Mouse (Mus musculus): ENCODE results near the gene Stxbp2. TPM values are rescaled to one million over a fixed set of nuclear protein-coding genes. Genes with fewer than 3 reads are reported as not detected.

Gene Stxbp2
- polyA plus RNA-seq (2012; rRNA removed) = 171 and 235 TPM in 2 replicates

DNA sequence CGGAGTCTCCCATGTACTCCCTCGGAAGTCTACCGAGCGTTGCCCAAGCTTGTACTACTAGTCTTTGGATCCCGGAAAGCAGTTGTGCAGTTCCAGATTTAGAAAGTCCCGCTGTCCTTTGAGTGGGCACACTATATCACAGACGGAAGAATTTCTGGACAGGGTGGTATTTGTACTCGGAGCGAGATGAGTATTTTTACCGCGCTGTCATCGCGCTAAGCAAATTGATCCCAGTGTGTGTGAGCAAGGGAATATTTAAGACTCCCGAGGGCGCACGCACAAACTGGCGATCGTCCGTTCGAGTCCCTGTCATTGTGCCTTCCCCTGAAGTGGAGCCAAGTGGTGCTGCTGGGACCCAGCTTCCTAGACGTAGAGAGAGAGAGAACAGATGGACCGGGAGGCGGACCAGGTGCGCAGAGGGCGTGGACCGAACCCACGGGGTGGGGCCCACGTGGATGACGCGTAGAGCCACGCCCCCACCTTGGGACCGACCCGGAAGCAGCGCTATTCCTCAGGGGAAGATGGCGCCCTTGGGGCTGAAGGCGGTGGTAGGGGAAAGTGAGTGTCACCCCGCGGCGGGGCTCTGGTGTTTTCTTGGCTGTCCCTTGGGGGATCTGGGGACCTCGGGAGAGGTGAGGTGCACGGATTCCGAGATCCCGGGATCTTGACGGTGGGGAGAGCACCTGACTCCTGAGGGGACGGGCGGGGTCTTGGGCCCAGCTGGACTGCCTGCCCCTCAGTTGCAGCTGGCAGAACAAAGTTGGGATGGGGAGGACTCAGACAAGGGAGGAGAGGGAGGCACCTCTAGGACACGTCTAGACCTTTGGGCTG, at the start of gene Stxbp2:
Gene Stxbp2, plus strand, starts transcription at position 309 of the 831 bp plus-strand sequence.

DNA sequence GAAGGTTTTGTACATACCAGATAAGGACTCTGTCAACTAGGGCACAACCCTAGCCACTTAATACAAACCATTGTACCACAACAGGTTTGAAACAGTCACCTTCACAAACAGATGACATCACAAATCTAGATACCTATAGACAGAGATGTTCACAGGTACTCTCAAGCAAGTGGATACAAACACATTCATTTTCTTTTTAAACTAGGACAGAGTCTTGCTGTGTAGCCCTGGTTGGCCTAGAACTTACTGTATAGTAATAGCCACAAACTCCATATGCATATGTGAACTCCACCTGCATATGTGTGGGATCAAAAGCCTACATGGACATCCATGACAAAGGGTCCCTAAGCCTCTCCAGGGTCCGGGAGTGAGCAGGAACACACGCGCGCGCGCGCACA, 43.8 kb upstream of the Stxbp2 start, which contains the start of gene Camsap3:
Gene Camsap3, plus strand, starts transcription at position 301 of the 398 bp plus-strand sequence.

GRCm38 (mm10) chr8:3621199-3621970, 9.4 kb upstream of the Stxbp2 start, which contains the start of the genes Xab2 and Pet100:
Gene Xab2 (minus strand): TSS chr8:3621316.
Gene Pet100 (plus strand): TSS chr8:3621548.

DNA sequence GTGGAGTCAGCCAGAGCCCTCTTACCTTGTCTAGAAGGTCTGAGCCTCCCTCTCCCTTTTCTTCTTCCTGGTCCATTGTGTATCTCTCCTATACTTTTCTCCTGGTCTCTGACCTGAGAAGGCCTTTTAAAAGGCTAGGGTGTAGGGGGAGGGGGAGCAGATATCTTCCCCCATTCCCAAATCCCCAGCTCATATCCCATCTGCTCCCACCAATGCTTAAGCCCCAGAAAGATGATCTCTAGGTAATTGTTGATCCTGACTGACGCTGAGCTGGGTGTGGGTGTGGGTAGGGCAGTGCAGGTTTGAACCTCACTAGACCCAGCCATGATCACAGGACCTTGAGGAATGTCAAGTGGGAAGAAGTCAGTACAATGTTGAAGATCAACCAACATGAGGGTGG, 5.3 kb upstream of the Stxbp2 start, which contains the start of gene Pcp2:
Gene Pcp2, minus strand, starts transcription at position 101 of the 400 bp plus-strand sequence.

DNA sequence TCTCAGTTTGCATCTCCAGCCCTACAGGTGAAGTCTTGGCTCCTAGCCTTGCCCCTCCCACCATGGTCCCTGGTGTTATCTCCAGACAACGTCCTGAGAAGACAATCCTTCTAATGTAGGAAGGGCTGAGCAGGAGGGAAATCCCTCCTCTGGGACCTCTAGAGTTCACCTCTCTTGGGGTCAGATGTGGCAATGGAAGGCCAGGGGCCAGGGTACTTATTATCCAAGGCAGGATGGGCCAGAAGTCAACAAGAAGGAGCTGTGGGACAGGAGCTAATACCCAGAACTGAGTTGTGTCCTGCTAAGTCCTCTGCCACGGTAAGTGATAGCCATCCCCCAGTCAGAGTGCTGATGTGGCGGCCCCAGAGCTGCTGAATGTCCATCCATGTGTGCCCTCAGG, 24.8 kb downstream of the Stxbp2 start, which contains the start of gene Retn:
Gene Retn, plus strand, starts transcription at position 245 of the 400 bp plus-strand sequence.

DNA sequence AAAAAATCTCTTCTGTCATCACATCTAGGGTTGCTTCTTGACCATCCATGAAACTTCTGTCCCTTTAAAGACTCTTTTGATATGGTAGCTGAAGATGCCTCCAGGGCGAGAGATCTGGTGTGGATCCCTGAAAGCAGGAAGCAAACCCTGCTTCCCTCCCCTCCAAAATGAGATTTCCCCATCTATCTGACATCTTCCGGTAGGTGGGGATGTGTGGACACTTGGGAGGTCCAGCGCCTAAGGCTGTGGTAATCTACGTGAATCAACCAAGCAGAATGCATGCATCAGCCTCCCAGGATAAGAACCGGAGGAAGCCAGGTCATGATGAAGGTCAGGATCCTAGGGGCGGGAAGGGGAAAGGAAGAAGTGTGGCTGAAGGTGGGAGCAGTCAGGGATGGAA, 34.8 kb downstream of the Stxbp2 start, which contains the start of gene Mcemp1:
Gene Mcemp1, plus strand, starts transcription at position 248 of the 400 bp plus-strand sequence.

GRCm38 (mm10) chr8:3671980-3672491, 41.3 kb downstream of the Stxbp2 start, which contains the start of gene Fcor:
Gene Fcor (minus strand): TSS chr8:3672362.

DNA sequence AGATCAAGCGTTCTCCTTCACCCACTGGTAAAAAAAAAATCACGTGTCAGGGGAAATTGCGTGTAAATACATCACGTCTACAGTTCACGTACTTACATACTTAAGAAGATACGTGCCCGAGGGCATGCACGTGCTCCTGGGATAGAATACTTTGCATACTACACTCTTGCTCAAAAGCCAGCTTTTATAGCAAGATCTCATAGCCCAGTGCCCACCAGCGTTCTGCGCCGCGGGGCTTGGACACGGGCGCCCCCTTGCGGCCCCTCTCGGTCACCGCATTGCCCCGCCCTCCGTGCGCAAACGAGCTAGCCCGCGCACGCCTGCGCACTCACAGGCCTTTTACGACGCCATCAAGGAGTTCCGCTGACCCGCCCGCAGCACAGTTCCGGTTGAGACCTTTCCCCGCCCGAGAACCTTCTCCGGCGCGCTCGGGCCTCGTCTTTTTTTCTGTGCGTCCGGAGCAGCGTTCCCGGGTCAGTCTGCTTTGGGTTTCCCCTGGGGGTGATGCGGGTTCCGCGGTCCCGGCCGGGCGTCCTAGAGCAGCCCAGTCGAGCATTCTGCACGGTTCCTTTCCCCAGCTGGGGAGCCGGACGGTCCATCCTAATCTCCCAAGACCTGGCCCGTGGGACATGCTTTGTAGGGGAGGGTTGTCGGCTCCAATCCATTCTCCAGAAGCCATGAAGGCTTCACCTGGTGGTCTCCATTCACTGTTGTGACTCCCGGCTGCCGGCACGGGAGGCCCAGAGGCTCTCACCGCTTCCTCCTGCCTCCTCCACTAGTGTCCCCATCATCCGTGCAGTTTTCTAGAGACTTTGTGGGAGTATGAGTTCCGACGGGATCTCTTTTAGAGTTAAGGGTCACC, 45.6 kb downstream of the Stxbp2 start, which contains the start of gene Trappc5:
Gene Trappc5, plus strand, starts transcription at position 169 of the 862 bp plus-strand sequence.

Other genes starting within 250 kb of the Stxbp2 start
- gene Arhgef18, start 237.9 kb upstream of the Stxbp2 start, polyA plus RNA-seq (2012; rRNA removed) = 85.2 and 90.2 TPM in 2 replicates
- gene Pex11g, start 163.3 kb upstream of the Stxbp2 start, polyA plus RNA-seq (2012; rRNA removed) = 10.4 and 12.8 TPM in 2 replicates
- 0.19 and 0.23 TPM in 2 replicates for gene Tex45, start 160.1 kb upstream of the Stxbp2 start, polyA plus RNA-seq (2012; rRNA removed)
- 125 and 143 TPM in 2 replicates for gene Zfp358, start 137.8 kb upstream of the Stxbp2 start, polyA plus RNA-seq (2012; rRNA removed)
- 399 and 751 TPM in 2 replicates for gene Mcoln1, start 130.5 kb upstream of the Stxbp2 start, polyA plus RNA-seq (2012; rRNA removed)
- gene Pnpla6, start 115.6 kb upstream of the Stxbp2 start, polyA plus RNA-seq (2012; rRNA removed) = 89.5 and 91.8 TPM in 2 replicates
- 0.18 and 1.8 TPM in 2 replicates for gene C330021F23Rik, start 63.0 kb upstream of the Stxbp2 start, polyA plus RNA-seq (2012; rRNA removed)
- 20.9 and 23.5 TPM in 2 replicates for gene Camsap3, start 43.7 kb upstream of the Stxbp2 start, polyA plus RNA-seq (2012; rRNA removed)
- 93.2 and 110 TPM in 2 replicates for gene Xab2, start 9.6 kb upstream of the Stxbp2 start, polyA plus RNA-seq (2012; rRNA removed)
- 1.6 and 2.2 TPM in 2 replicates for gene Pet100, start 9.4 kb upstream of the Stxbp2 start, polyA plus RNA-seq (2012; rRNA removed)
- gene Pcp2, start 5.4 kb upstream of the Stxbp2 start, polyA plus RNA-seq (2012; rRNA removed) = not detected in 2 replicates
- 49.5 and 60.2 TPM in 2 replicates for gene Retn, start 24.8 kb downstream of the Stxbp2 start, polyA plus RNA-seq (2012; rRNA removed)
- gene Mcemp1, start 34.8 kb downstream of the Stxbp2 start, polyA plus RNA-seq (2012; rRNA removed) = 0.36 and 0.55 TPM in 2 replicates
- gene Fcor, start 41.4 kb downstream of the Stxbp2 start, polyA plus RNA-seq (2012; rRNA removed) = 11.6 and 13.8 TPM in 2 replicates
- gene Trappc5, start 45.3 kb downstream of the Stxbp2 start, polyA plus RNA-seq (2012; rRNA removed) = 40.3 and 41.1 TPM in 2 replicates
- gene Fcer2a, start 63.2 kb downstream of the Stxbp2 start, polyA plus RNA-seq (2012; rRNA removed) = 0.11 and 0.20 TPM in 2 replicates
- gene Clec4g, start 89.7 kb downstream of the Stxbp2 start, polyA plus RNA-seq (2012; rRNA removed) = 0.22 TPM in 1 of 2 replicates, not detected in the other
- gene Cd209a, start 118.0 kb downstream of the Stxbp2 start, polyA plus RNA-seq (2012; rRNA removed) = 1.3 and 1.4 TPM in 2 replicates
- not detected in 2 replicates for gene Cd209e, start 223.4 kb downstream of the Stxbp2 start, polyA plus RNA-seq (2012; rRNA removed)
- 0.24 and 0.63 TPM in 2 replicates for gene Cd209d, start 247.6 kb downstream of the Stxbp2 start, polyA plus RNA-seq (2012; rRNA removed)

Data from ovary, adult 2 months (tissue).